Mouse (Mus musculus) gastrocnemius, postnatal 10 days (tissue): ENCODE data around the gene Cdca7l. TPM values are rescaled to one million over a fixed set of nuclear protein-coding genes. Genes with fewer than 3 reads are reported as not detected.
"Not testable (repeated sequence)": the region's sequence is repeated elsewhere in the genome, so short reads cannot be mapped to it uniquely, and the experiment has no call there.

Experiments
- DNase-seq: peaks from one replicate; pipeline ENCODE4 v3.0.0; 2021; ENCODE audit warnings: mixed read lengths
- total RNA-seq, 2 experiments: library from RNA; stranded (reverse); gene quantifications; 2 replicates each; pipeline ENCODE4 v1.2.3; 2021

Cdca7l gene
- total RNA-seq, 2 experiments from 2014 or later: 3.0 to 3.4 TPM

DNA sequence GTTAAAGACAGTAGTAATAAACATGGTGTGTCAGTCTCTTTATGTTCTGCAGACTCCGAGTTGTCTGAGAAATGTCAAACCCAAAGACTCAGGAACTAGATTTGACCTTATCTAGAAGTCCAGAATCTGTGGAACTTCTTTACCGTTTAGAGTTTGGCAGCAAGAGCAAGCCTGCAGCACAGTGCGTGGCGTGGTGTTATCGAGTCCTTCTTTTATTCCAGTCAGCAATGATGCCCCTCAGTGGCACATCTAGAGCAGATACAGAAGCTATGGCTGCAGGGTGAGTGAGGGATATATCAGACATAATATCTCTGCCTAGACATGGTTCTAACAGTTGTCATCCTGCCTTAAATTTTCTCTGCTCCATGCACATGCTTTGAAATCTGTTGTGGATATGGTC lies 58.6 kb downstream of the Cdca7l start:
- DNase-seq: no peak

DNA sequence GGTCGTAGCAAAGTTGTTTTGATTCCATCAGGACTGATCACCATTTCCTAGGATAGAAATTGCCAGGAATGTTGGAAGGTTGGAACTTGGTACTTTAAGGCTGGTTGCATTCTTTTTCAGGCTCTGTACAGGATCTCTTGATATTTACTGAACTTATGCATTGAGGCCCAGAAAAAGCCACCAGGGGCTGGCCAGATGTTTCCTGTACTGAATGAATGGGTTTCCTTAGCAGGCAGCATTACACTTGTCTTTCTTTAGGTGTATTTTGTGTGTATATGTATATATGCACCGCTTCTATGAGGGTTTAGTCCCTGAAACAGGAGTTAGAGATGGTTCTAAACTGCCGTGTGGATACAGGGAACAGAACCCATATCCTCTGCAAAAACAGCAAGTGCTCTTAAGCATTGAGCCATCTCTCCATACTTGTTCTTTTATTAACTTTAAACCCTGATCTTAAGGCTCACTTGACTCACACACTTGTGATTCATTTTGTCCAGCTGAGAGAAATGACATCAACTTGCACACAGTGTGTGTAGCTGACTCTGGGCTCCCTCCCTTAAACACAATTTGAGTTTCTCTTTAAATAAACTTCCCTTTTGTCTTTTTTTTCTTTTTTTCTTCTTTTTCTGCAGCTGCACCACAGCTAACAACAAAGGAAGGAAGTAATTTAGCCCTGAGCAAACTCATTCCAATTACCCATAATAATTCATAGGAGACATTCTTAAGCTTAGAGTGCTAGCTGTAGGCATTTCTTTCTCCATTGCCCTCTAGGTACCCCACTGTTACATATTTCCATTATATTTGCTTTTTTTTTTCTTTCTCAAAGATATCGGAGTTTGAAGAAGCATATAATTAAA lies 63.8 kb downstream of the Cdca7l start:
- DNase-seq: no peak

DNA sequence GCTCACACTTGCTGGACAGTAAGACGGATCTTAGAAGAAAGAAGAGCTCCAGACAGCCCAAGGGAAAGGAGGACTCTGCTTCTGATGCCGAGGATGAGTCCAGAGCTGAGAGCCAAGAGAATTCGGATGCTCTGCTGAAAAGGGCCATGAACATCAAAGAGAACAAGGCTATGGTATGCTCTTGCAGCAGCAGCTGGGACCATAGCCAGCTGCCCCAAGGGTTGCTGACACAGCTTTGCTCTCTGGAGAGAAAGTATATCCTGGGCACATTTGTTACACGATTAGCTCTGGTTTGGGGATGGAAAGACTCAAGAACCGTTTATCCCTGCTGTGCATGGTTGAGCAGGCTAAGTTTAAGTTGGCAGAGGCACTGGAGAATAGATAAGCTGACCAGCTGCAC lies 68.2 kb downstream of the Cdca7l start:
- no peak for DNase-seq

DNA sequence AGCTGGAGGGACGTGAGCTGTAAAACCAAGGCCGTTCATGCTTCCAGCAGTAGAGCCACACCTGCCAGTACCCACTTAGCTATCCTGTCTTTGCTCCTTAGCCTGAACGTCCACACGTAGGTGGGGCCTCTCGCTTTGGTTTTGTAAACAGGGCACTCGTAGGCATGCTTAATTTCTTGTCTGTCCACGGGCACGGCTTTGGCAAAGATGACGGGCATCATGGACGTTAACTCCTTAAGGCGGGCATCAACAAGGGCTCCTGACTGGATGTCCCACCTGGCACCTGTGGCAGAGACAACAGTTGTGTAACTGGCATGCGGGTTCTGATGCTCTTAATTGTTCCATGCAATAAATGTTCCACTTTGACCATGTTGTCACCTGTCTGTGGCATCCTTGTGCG lies 74.3 kb downstream of the Cdca7l start:
- no peak for DNase-seq

DNA sequence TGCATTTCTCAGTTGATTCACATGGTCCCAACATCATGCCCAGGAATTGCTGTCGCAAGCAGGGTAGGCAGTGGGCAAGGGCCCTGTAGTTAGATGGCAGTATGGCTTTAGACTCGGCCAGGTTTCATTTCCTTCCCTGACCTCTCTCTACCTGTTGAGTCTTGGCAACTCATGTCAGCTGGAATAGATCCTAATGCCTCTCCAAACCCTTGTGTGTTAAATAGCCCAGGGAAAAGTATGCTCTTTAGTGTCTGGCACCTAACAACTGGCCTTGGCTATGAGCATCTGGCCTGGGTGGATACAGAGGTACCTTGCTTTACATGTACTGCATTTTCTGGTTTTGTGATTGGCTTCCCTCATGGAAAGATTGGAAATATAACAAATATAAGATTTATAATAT lies 80.5 kb downstream of the Cdca7l start:
- no peak for DNase-seq

DNA sequence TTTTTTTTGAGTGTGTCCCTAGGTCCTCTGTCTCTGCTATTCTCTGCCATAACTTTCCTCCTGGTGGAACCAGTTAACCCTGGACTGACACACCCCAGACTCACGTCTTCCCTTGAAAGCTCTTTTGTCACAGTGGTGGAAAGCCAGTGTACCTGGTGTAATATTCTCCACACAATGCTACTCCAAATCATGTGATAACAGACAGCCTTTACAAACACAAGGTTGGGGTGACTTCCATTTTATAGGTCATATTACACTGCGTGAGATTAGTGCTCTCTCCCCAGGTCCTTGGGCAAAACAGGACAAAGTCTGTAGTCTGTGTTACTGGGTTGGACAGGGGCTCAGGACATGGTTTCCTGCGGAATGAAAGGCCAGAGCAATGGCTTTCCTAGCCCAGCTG lies 83.3 kb downstream of the Cdca7l start:
- no peak for DNase-seq

DNA sequence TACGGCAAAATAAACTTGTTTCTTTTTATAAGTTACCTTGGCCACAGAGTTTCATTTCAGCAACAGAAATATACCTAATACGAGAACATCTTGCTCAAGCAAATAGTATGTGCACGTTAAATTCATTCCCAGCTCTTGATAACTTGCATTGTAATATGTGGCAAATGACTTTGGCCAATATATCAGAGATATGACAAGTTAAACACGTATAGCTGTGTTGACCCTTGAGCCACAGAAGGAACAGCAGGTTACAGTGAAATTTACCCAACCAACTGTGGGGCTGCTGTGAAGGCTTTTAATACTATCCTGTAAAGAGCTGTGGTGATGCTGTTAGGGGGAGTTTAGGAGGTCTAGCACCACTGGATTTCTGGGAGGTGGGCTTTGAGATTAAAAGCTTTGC lies 96.7 kb downstream of the Cdca7l start:
- not testable (repeated sequence) for DNase-seq

DNA sequence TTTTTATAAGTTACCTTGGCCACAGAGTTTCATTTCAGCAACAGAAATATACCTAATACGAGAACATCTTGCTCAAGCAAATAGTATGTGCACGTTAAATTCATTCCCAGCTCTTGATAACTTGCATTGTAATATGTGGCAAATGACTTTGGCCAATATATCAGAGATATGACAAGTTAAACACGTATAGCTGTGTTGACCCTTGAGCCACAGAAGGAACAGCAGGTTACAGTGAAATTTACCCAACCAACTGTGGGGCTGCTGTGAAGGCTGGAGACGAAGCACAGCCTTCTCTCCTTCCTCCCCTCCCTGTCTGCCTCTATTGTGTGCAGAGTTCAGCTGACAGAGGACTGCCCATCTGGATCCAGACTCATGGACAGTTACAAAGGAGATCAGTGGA lies 97.3 kb downstream of the Cdca7l start:
- DNase-seq: not testable (repeated sequence)

DNA sequence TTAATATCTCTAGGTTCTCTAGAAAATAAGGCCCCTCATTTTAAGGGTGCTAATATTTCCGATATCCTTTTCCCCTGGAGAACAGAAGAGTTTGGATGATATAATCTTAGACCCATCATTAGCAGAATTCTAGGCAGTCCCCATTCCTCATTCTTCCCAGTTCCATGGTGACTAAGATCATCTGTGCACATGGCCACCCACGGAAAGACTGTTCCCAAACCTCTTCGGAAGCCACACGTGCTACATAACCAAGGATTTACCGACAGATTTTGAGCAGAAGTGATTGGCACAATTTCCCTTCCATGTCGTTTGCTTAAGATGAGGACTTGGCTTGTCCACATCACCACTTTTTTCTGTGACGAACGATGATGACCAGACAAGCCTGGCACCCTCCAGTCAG lies 99.6 kb downstream of the Cdca7l start:
- no peak for DNase-seq

DNA sequence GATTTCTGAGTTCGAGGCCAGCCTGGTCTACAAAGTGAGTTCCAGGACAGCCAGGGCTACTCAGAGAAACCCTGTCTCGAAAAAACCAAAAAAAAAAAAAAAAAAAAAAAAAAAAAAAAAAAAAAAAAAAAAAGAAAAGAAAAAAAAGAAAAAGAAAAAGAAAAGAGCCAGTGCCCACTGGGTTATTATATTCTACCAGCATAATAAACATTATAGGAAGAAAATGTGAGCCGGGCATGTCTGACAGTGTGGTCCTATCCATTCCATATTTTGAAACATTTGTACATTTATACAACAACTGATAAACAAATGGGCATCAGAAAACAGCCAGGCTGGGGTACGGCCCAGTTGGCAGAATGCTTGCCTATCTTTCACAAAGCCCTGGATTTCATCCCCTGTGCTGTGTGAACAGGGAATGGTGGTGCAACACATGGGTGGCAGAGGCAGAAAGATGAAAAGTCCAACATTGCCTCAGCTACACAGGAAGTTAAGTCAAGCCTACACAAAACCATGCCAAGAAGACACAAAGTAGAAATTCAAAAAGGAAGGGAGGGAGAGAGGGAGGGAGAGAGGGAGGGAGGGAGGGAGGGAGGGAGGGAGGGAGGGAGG lies 101.2 kb downstream of the Cdca7l start:
- DNase-seq: not testable (repeated sequence)

DNA sequence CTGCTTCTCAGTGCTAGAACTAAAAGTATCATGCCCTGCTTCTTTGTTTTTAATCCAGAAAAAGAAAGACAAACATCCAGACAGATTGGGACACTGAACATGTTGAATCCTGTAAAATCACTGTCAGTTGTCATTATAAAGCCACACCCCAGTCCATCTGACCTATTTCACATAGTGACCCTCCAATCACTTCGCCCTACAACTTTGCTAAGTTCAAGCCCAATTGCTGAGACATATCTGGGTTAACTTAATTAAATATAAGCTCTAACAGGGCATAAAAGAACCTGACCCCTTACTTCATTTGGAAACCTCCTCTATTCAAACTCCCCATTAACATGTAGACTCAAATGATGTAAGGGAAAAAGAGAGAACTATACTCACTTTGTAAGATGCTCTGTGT lies 107.3 kb downstream of the Cdca7l start:
- no peak for DNase-seq

DNA sequence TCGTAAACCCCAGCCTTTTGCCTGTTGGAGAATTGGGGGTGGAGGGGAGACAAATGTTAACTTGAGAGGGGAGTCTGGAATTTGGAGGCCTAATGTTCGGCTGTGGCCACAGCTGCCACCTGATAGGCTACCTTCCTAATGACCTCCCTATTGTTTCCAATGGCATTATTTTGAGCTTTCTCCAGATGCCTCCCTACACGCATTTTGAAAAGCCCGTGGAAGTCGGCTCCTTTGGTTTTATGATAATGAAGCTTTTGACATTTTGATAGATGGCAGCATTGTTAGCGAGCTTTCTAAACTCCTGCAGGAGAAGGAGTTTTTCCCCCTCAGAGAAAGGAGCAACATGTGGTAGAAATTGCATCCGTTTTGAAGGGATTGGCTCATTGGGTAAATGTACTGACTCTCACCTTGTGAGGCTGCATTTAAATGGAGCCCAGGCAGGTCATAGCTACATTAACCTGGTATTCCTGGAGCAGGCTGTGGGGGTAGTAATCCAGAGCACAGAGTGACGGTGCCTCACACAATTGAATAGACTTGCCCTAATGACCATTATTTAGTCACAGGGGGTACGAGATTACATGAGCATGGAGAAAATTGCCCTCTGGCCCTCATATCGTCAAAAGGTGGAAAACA lies 110.6 kb downstream of the Cdca7l start:
- DNase-seq: no peak

DNA sequence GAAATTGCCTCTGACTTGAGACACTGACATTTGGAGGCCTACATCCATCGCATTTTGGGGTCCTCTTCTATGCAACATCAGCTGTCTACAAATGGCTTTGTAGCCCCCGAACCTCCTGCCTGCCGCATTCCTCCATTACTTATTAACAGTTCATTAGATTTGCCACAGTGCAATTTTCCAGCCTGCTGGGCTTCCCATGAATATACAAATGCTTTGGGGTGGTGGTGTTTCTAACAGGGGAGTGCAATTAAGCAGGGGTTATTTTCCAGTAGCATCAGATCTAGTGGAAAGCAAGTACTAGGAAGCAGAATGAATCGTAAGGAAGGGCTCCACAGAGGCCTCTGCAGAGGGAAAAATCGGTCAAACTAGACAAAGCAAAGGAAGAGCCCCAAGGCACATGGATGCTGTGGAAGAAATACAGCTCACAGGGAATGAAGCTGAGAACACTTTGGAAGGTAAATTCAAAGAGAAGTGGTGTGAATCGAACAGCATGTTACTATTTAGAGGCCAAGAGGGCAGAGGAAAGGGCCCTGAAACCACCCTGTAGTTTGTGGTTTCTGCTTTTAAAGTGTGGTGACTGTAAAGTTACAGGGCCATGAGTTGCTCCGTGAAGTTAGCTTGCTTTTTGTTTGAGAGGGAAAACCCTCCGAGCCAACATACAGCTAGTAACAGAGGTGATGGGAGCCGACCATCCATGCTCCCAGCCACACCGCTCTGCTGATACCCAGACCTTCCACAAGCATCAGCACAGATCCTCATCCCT lies 111.9 kb downstream of the Cdca7l start:
- DNase-seq: no peak
